Mouse (Mus musculus): Measurements from ENCODE around the gene Gm10718.
"Not testable (repeated sequence)": the region's sequence is repeated elsewhere in the genome, so short reads cannot be mapped to it uniquely, and the experiment has no call there.

The Gm10718 gene

GRCm38 (mm10) chr9:3023312-3023984 lies at the start of gene Gm10718:
Gm10718 (plus strand) TSS chr9:3023547.
- not testable (repeated sequence) for DNase-seq

- peak; percentile 64 for DNase-seq
These were observed 22.8 kb upstream of the Gm10718 start, which contains the start of gene Gm10722 for GRCm38 (mm10) chr9:3000445-3000972. Gm10722 (plus strand) TSS chr9:3000922.

- not testable (repeated sequence) for DNase-seq
These were observed 22.3 kb upstream of the Gm10718 start for GRCm38 (mm10) chr9:3001006-3001405.

- DNase-seq = peak; percentile 35
These were observed 21.2 kb upstream of the Gm10718 start for GRCm38 (mm10) chr9:3001948-3002659.

GRCm38 (mm10) chr9:3002794-3003396 lies 20.5 kb upstream of the Gm10718 start, which contains the start of gene Gm11168:
Gm11168 (plus strand) TSS chr9:3003346.
- DNase-seq = not testable (repeated sequence)

GRCm38 (mm10) chr9:3006179-3006578 lies 17.2 kb upstream of the Gm10718 start:
- not testable (repeated sequence) for DNase-seq

- DNase-seq = not testable (repeated sequence)
These were observed 16.7 kb upstream of the Gm10718 start for GRCm38 (mm10) chr9:3006636-3007035.

- peak; percentile 37 for DNase-seq
These were observed 16.1 kb upstream of the Gm10718 start for GRCm38 (mm10) chr9:3007272-3007671.

GRCm38 (mm10) chr9:3009331-3009730 lies 14.0 kb upstream of the Gm10718 start:
- not testable (repeated sequence) for DNase-seq

GRCm38 (mm10) chr9:3012054-3012621 lies 11.2 kb upstream of the Gm10718 start:
- DNase-seq = not testable (repeated sequence)

GRCm38 (mm10) chr9:3012733-3013279 lies 10.5 kb upstream of the Gm10718 start, which contains the start of gene Gm10721:
Gm10721 (plus strand) TSS chr9:3013140.
- DNase-seq = not testable (repeated sequence)

- not testable (repeated sequence) for DNase-seq
These were observed 8.0 kb upstream of the Gm10718 start, which contains the start of gene Gm10720 for GRCm38 (mm10) chr9:3015354-3015753. Gm10720 (plus strand) TSS chr9:3015654.

- not testable (repeated sequence) for DNase-seq
These were observed 7.5 kb upstream of the Gm10718 start for GRCm38 (mm10) chr9:3015896-3016295.

GRCm38 (mm10) chr9:3017108-3017507 lies 6.2 kb upstream of the Gm10718 start, which contains the start of gene Gm10719:
Gm10719 (plus strand) TSS chr9:3017408.
- not testable (repeated sequence) for DNase-seq

GRCm38 (mm10) chr9:3018944-3019343 lies 4.4 kb upstream of the Gm10718 start:
- DNase-seq = not testable (repeated sequence)

GRCm38 (mm10) chr9:3019835-3020727 lies 3.3 kb upstream of the Gm10718 start:
- not testable (repeated sequence) for DNase-seq

GRCm38 (mm10) chr9:3022316-3023008 lies 885 bp upstream of the Gm10718 start:
- peak; percentile 36 for DNase-seq

GRCm38 (mm10) chr9:3023985-3024648 lies 770 bp downstream of the Gm10718 start:
- DNase-seq = not testable (repeated sequence)

GRCm38 (mm10) chr9:3024912-3025467 lies 1.6 kb downstream of the Gm10718 start, which contains the start of gene Gm10717:
Gm10717 (plus strand) TSS chr9:3025417.
- not testable (repeated sequence) for DNase-seq

Data from retina, postnatal 1 day (tissue).